Comparison of ENCODE assay signal across 16 mouse cellular contexts in genomic region chr6:24200644-24201484, GRCm38 (mm10). TPM values are rescaled to one million over a fixed set of nuclear protein-coding genes. Genes with fewer than 3 reads are reported as not detected.
DNase-seq lines count a peak whose midpoint lies in the region; ATAC-seq lines count a peak whose summit lies in the region.
"Had no signal": no experiment of that assay in that cellular context is flagged by ENCODE, and none has a peak within 500 bp of the region (broad histone marks: within the 10 kb centered on the region; RNA-seq: fewer than 3 reads in every experiment).

No protein-coding gene starts in this region.

- DNase-seq in hindbrain, embryonic 11.5 days (ENCODE audit: low spot score) = no peak
- DNase-seq in neural tube, embryonic 10.5 days (ENCODE audit: extremely low spot score, low spot score) = no peak
- peak; percentile 73 for DNase-seq in forebrain, embryonic 14.5 days (ENCODE audit: low spot score)
- DNase-seq in gastrocnemius, postnatal 14 days = no peak
- no peak for DNase-seq in gastrocnemius, postnatal 25 days
- no peak for DNase-seq in spleen, adult 18-20 months
- DNase-seq: adrenal gland, adult 8-10 months; B cell, adult 2 months; lung, postnatal 10 days had no signal

- no peaks in the 10 kb centered on the region for H3K27me3 ChIP-seq in hindbrain, embryonic 15.5 days
- H3K27me3 ChIP-seq in hindbrain, embryonic 11.5 days (ENCODE audit: control insufficient read depth, insufficient read depth, low read length) = no peaks in the 10 kb centered on the region
- H3K27me3 ChIP-seq in neural tube, embryonic 13.5 days = no peaks in the 10 kb centered on the region
- H3K27me3 ChIP-seq in forebrain, embryonic 14.5 days (replicated peaks; ENCODE audit: control insufficient read depth, insufficient read depth, low read length) = no peaks in the 10 kb centered on the region
- H3K27me3 ChIP-seq: embryonic facial prominence, embryonic 12.5 days; liver, embryonic 12.5 days; neural tube, embryonic 12.5 days had no signal

- ATAC-seq in hindbrain, embryonic 15.5 days (ENCODE audit: low FRiP score, low read depth) = peak; percentile 54
- no peak for ATAC-seq in hindbrain, embryonic 11.5 days (ENCODE audit: low FRiP score)
- peak; percentile 47 for ATAC-seq in neural tube, embryonic 13.5 days (ENCODE audit: low read depth)
- ATAC-seq in forebrain, embryonic 14.5 days = peak; percentile 60
- ATAC-seq: liver, embryonic 12.5 days had no signal

- H3K4me1 ChIP-seq in hindbrain, embryonic 15.5 days (replicated peaks) = no peaks in the 10 kb centered on the region
- no peaks in the 10 kb centered on the region for H3K4me1 ChIP-seq in hindbrain, embryonic 11.5 days (replicated peaks; ENCODE audit: control insufficient read depth, insufficient read depth, low read length)
- H3K4me1 ChIP-seq in neural tube, embryonic 13.5 days (replicated peaks) = no peaks in the 10 kb centered on the region; the same call in 1 of the 2 replicates
- no peaks in the 10 kb centered on the region for H3K4me1 ChIP-seq in forebrain, embryonic 14.5 days (ENCODE audit: control insufficient read depth, insufficient read depth, low read length)
- H3K4me1 ChIP-seq: embryonic facial prominence, embryonic 12.5 days; liver, embryonic 12.5 days; neural tube, embryonic 12.5 days had no signal

- WGBS in hindbrain, embryonic 15.5 days = 49% methylated on average over 12 of the region's 12 CpGs
- WGBS in hindbrain, embryonic 11.5 days = 67% methylated on average over 12 of the region's 12 CpGs
- WGBS in neural tube, embryonic 13.5 days = 21% methylated on average over 12 of the region's 12 CpGs
- 14% methylated on average over 12 of the region's 12 CpGs for WGBS in forebrain, embryonic 14.5 days

- H3K36me3 ChIP-seq in hindbrain, embryonic 15.5 days = no peaks in the 10 kb centered on the region
- H3K36me3 ChIP-seq in hindbrain, embryonic 11.5 days (ENCODE audit: control insufficient read depth, insufficient read depth, low read length) = no peaks in the 10 kb centered on the region
- no peaks in the 10 kb centered on the region for H3K36me3 ChIP-seq in neural tube, embryonic 13.5 days
- H3K36me3 ChIP-seq in forebrain, embryonic 14.5 days (ENCODE audit: control insufficient read depth, insufficient read depth, low read length) = no peaks in the 10 kb centered on the region
- H3K36me3 ChIP-seq: embryonic facial prominence, embryonic 12.5 days; liver, embryonic 12.5 days; neural tube, embryonic 12.5 days had no signal

- H3K9ac ChIP-seq in hindbrain, embryonic 15.5 days = no peak overlapping the region
- H3K9ac ChIP-seq in hindbrain, embryonic 11.5 days (ENCODE audit: low read depth, low read length) = no peak overlapping the region
- H3K9ac ChIP-seq in neural tube, embryonic 13.5 days = no peak overlapping the region
- H3K9ac ChIP-seq in forebrain, embryonic 14.5 days (ENCODE audit: low read length) = no peak overlapping the region
- H3K9ac ChIP-seq: embryonic facial prominence, embryonic 12.5 days; liver, embryonic 12.5 days; neural tube, embryonic 12.5 days had no signal

- intact Hi-C loops in gastrocnemius, postnatal 14 days (cut with DNase I; ENCODE audit: low total_unique reads) = no loop called here

- no peak overlapping the region for H3K4me3 ChIP-seq in hindbrain, embryonic 15.5 days
- no peak overlapping the region for H3K4me3 ChIP-seq in hindbrain, embryonic 11.5 days (ENCODE audit: low read depth, low read length)
- H3K4me3 ChIP-seq in neural tube, embryonic 13.5 days = no peak overlapping the region
- H3K4me3 ChIP-seq in forebrain, embryonic 14.5 days (ENCODE audit: low read depth, low read length) = no peak overlapping the region
- H3K4me3 ChIP-seq: embryonic facial prominence, embryonic 12.5 days; liver, embryonic 12.5 days; neural tube, embryonic 12.5 days had no signal

- peak overlapping the region; percentile 29 for H3K4me2 ChIP-seq in hindbrain, embryonic 15.5 days
- no peak overlapping the region for H3K4me2 ChIP-seq in hindbrain, embryonic 11.5 days (replicated peaks; ENCODE audit: low read depth, low read length)
- H3K4me2 ChIP-seq in neural tube, embryonic 13.5 days = peak overlapping the region; percentile 20; the same call in 1 of the 2 replicates
- H3K4me2 ChIP-seq in forebrain, embryonic 14.5 days (ENCODE audit: low read length) = peak overlapping the region; percentile 10; the same call in 1 of the 2 replicates
- H3K4me2 ChIP-seq: embryonic facial prominence, embryonic 12.5 days; liver, embryonic 12.5 days; neural tube, embryonic 12.5 days had no signal

- H3K27ac ChIP-seq in hindbrain, embryonic 15.5 days (replicated peaks) = peak overlapping the region; percentile 38; the same call in 1 of the 2 replicates
- no peak overlapping the region for H3K27ac ChIP-seq in hindbrain, embryonic 11.5 days (ENCODE audit: low read depth, low read length)
- H3K27ac ChIP-seq in neural tube, embryonic 13.5 days (replicated peaks) = no peak overlapping the region
- no peak overlapping the region for H3K27ac ChIP-seq in forebrain, embryonic 14.5 days (ENCODE audit: low read depth, low read length)
- H3K27ac ChIP-seq: embryonic facial prominence, embryonic 12.5 days; liver, embryonic 12.5 days; neural tube, embryonic 12.5 days had no signal

- H3K9me3 ChIP-seq in hindbrain, embryonic 15.5 days = no peaks in the 10 kb centered on the region
- no peaks in the 10 kb centered on the region for H3K9me3 ChIP-seq in hindbrain, embryonic 11.5 days (ENCODE audit: control insufficient read depth, low read length)
- no peaks in the 10 kb centered on the region for H3K9me3 ChIP-seq in neural tube, embryonic 13.5 days
- no peaks in the 10 kb centered on the region for H3K9me3 ChIP-seq in forebrain, embryonic 14.5 days (replicated peaks; ENCODE audit: control insufficient read depth, low read length)
- H3K9me3 ChIP-seq: embryonic facial prominence, embryonic 12.5 days; liver, embryonic 12.5 days; neural tube, embryonic 12.5 days had no signal

RNA-seq across cellular contexts. Expression of gene Slc13a1, which starts 33.0 kb away (rescaled TPM):
- 0.21 and 0.30 TPM in 2 replicates for polyA plus RNA-seq in hindbrain, embryonic 15.5 days (2015; fragmentation: Nextera tagmentation; extraction: Ambion mirVana)
- 0.07 and 0.25 TPM in 2 replicates for polyA plus RNA-seq in hindbrain, embryonic 11.5 days (2014; fragmentation: Nextera tagmentation; extraction: Ambion mirVana)
- 0.24 TPM in 1 of 2 replicates, not detected in the other for polyA plus RNA-seq in neural tube, embryonic 13.5 days (2015; fragmentation: Nextera tagmentation; extraction: Ambion mirVana)
- polyA plus RNA-seq in forebrain, embryonic 14.5 days (2014; fragmentation: Nextera tagmentation; extraction: Ambion mirVana) = 0.09 and 0.12 TPM in 2 replicates
- not detected for total RNA-seq in gastrocnemius, postnatal 14 days (2021)
- total RNA-seq in gastrocnemius, postnatal 25 days (2021) = not detected
- polyA plus RNA-seq: heart, embryonic 14.5 days; liver, embryonic 12.5 days; urinary bladder, adult 2 months had no signal
